Mouse (Mus musculus) neutrophil, adult 5-6 weeks (primary cell): ENCODE measurements around the gene Wif1. TPM values are rescaled to one million over a fixed set of nuclear protein-coding genes. Genes with fewer than 3 reads are reported as not detected.

Experiments used
- total RNA-seq: library from RNA; stranded (forward); fragments of 200-1000 nt; gene quantifications from 2 replicates; pipeline ENCODE4 v1.2.3, GENCODE M21; 2017

Wif1 gene
- total RNA-seq, 1 experiment from 2014 or later: not detected

Other genes with a start within 250 kb of the Wif1 start
- gene Msrb3, start 134.9 kb upstream of the Wif1 start, total RNA-seq: not detected in 2 replicates
- 26.5 and 30.0 TPM in 2 replicates for gene Lemd3, start 54.6 kb upstream of the Wif1 start, total RNA-seq